Mouse (Mus musculus) adrenal gland, postnatal 10 days (tissue): Measurements from ENCODE around the gene Zfp600. TPM values are rescaled to one million over a fixed set of nuclear protein-coding genes. Genes with fewer than 3 reads are reported as not detected.
"Not testable (repeated sequence)": the region's sequence is repeated elsewhere in the genome, so short reads cannot be mapped to it uniquely, and the experiment has no call there.

Experiments
- DNase-seq: peaks from one replicate; pipeline ENCODE4 v3.0.0; 2021; ENCODE audit warnings: mixed read lengths
- long read RNA-seq, 2 experiments: library from polyadenylated mRNA; stranded (forward); transcript quantifications; one replicate each; pipeline ENCODE4 v2.0.0; 2021
- total RNA-seq, 2 experiments: library from RNA; stranded (reverse); gene quantifications; 2 replicates each; pipeline ENCODE4 v1.2.3; 2021

The Zfp600 gene
- total RNA-seq = not detected
- long read RNA-seq, experiment 1 = 0 reads
- long read RNA-seq, experiment 2 = 0 reads

DNA sequence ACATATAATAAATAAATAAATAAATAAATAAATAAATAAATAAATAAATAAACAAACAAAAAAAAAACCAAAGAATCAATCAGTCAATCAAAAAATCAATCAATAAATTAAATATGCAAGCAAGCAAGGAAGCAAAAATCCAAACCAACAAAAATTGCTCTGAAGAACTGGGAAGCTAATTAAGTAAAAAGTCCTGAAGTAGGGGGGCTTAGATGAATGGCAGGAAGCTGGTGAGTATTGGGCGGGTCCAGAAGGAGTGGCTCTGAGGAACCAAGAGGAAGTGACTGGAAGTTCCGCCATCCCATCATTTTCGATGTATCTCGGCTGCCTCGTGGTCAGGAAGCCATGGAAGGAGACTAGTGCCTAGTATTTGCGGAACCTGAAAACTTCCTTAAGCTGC, at the start of gene Zfp600:
Gene Zfp600 (plus strand): TSS at position 301 of the 400 bp plus-strand sequence.
- DNase-seq = not testable (repeated sequence)

DNA sequence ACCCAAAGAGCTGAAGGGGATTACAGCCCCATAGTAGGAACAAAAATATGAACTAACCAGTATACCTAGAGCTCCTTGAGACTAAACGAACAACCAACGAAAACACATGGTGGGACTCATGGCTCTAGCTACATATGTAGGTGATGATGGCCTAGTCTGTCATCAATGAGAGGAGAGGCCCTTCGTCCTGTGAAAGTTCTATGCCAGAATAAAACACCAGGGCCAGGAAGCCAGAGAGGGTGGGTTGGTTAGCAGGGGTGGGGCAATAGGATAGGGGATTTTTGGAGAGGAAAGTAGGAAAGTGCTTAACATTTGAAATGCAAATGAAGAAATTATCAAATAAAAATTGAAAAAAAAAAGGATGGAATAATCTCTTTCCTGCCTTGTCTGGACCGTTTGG, 6.3 kb downstream of the Zfp600 start:
- DNase-seq = not testable (repeated sequence)

DNA sequence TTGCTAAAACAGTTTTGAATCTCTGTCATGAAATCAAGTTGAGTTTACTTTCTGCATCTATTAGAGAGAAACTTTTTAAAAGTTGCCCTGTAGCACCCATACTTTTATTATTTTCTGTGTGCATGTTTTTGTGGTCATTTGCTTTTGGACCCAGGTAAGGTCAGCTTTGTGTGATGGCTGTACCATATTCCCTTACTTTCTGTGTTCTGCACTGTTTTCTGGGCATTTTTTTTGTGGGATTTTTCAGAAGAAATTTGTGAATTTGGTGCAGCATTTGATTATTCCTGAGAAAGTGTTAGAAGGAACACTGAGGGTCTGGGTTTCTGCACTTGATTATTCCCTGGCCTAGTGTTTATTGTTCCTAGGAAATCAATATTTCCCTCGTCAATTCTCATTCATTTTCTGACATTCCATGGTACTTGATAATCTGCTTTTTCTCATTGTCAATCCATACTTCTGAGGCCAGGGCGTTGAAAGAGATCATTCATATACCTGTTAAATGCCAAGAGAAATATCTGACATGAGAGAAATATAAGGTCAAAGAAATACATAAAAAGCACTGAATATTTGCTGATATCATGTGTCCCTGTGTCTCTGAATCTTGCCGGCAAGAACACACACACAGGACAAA, 10.7 kb downstream of the Zfp600 start:
- not testable (repeated sequence) for DNase-seq

DNA sequence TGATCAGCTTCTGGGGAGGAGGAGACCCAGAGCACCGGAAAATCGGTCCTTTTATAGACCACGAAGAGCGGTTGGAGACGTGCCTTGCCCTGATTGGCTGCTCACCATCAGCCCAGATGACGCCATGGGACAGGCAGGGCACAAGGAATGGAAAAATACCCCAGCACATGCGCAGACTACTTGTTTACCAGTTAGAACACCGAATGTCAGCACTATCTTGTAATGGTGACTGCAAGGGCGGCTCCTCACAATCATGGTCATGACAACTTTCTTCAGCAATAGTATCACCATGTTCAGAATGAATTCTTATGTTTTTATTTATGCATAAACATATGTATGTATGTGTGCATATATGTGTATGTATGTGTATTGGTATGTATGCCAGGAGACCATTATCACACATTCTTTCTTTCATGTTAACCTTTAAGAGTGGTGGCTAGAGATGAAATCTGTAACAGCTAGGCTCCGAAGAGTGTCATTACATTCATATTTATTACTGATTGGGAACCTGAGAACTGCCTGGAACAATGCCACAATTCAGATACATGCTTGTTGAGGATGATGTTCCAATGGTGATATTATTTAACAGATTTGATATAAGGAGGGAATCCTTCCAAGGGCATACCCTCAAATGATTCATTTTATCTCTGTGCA, 11.4 kb downstream of the Zfp600 start:
- not testable (repeated sequence) for DNase-seq

DNA sequence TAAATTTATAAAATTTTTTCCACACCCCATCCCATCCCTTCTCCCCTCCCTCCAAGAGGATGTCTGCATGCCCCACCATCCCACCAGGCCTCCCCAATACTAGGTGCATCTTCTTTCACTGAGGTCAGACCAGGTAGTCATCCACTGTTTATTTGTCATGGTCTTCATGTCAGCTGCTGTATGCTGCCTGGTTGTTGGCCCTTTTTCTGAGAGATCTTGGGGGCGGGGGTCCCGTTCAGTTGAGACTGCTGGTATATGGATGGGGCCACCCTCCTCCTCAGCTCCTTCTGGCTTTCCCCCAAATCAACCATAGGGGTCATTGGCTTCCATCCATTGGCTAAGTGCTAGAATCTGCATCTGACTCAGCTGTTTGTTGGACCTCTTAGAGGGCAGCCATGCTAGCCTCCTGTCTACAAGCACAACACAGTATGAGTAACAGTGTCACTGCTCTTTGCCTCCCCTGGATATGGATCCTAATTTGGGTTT, 12.1 kb downstream of the Zfp600 start:
- DNase-seq = not testable (repeated sequence)

DNA sequence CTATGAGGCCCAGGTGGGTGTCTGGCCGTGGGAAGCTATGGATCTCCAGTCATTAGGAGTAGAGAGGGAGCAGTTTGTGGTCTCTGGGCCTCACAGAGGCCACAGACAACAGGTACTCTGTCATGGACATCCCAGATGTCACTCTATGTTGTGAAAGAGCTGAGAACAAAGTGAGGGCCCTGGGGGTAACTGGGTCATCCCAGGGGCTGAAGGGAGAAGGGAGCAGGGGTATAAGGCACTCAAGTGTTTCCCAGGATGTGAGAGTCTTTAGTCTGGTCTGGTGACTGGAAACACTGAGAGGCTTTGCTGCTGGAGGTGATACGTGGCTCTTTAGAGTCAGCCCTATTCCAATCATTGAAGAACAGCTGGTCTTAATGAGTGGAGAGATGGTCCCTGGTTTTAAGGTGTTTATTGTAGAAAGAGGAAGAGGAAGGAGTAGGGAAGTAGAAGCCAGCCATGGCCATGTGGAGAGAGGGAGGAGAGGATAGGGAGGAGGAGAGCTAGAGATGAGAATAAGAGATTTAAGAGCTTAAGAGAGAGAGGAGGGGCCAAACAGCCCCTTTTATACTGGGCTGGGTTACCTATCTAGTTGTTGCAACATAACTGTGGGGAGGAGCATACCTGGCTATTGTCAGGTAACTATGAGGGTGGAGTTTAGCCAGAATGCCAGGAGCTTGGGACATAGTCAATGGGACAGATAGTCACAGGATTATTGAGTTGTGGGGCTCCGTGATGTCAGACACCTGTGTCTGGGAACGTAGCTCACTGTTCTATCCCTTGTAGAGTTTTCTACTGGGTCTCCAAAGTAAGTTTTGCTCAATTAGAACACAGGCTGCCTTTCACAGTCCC, 17.0 kb downstream of the Zfp600 start:
- peak; percentile 9 for DNase-seq

DNA sequence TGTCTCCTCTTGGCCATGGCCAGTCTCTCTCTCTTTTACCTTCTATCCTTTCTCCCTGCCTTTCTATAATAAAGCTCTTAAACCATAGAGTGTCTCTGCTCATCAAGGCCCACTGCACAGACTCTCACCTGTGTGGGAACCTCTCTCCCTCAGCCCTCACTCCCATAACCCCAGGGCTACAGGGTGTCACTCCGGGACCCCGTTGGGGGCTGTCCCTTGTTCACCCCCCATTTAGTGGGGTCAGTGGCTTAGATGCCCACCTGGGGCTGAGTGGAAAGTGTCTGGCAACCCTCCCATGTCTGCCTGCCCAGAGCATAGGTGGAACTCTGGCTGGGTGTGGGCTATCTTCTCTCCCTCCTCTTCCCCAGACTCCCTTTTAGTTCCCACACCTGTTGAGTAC, 47.7 kb downstream of the Zfp600 start:
- DNase-seq = not testable (repeated sequence)

DNA sequence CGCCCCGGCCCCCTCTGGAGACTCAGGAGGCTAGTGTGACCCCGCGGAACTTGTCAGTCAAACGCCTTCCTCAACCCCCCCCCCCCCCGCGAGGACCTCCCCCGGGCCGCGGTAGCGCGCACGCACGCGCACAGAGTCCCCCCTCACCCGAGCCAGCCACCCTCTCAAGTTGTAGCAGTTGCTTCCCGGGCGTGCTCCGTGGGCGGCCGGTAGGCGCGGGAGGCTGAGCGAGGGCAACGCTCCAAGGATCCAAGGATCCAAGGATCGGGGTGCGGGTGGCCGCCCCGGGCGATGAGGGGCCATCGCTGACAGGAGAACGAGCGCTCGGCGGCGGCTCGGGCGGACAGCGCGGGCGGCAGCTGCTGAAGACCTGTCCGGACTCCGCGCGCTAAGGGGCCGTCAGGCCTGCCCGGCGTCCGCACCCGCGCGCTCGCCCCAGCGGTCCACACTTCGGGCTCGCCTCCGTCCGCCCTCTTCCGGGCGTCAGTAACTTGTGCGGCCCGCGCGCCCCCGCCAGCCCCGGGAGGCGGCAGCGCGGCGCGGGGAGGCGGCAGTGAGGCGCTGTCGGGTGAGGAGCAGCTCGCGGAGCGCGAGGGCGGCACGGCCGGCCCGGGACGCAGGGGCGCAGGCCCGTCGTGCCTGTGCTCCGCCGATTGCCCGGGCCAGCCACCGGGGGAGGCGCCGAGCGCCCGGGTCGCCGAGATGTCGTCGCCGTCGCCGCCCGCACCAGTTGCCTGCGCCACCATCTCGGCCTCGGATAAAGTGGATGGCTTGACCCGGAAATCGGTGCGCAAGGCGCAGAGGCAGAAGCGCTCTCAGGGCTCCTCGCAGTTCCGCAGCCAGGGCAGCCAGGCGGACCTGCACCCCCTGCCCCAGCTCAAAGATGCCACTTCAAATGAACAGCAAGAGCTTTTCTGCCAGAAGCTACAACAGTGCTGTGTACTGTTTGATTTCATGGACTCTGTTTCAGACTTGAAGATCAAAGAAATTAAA, 82.9 kb downstream of the Zfp600 start:
- not testable (repeated sequence) for DNase-seq

DNA sequence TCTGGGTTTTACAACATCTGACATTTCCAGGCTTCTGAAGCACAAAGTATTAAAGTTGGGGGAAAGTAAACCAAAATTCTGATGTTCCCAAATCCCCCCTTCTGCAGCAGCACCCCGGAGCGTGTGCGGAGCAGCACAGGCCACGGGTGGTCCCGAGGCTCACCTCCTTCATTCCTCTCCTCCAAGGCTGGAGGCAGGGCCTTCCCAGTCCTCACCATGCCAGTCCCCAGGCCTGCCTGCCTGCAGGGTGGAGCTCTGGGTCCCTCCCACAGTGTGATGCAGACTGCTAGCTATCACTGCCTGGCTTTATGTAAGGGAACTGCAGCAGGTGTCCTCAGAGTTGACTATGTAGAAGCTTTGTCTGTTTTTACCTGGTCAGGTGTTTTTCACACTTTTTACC, 85.5 kb downstream of the Zfp600 start:
- peak; percentile 0 for DNase-seq

Other genes starting within 250 kb of the Zfp600 start
- under 1 TPM in 1 of 2 experiments, not detected in 1; 0.09 TPM for gene Zfp987, start 59.5 kb upstream of the Zfp600 start, total RNA-seq